Mouse (Mus musculus): ENCODE measurements around the gene Gm20518. TPM values are rescaled to one million over a fixed set of nuclear protein-coding genes. Genes with fewer than 3 reads are reported as not detected.
A peak's percentile ranks its signal among the peaks of the same experiment; 100 is the strongest.

Gene Gm20518
- total RNA-seq, 2 experiments from 2014 or later: 2.2 to 2.6 TPM

DNA sequence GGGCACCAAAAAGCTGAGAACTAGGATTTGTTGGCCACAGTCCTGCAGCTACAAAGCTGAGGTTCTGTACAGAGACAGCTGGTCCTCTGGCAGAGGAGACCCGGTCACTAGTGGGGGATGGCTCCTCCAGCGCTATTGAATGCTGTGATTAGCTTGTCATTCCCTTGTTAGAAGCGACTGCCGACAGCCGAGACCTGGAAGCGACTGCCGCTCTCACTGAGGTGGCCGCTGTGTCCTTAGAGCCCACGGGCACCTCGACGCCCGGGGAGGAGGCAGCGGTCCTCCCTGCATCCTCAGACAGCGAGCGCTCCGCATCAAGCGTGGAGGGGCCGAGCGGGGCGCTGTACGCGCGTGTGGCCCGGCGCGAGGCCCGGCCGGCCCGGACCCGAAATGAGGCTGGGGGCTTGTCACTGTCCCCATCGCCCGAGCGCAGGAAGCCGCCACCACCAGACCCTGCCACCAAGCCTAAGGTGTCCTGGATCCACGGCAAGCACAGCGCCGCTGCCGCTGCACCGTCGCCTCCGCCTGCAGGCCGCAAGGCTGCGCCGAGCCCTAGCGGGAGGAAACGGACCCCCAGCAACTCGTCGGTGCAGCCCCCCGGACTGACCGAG lies 84.8 kb downstream of the Gm20518 start:
- TF ChIP-seq CTCF (conservative IDR thresholded peaks at IDR 0.05): no peak
- peak overlapping the region; percentile 90 for H3K27ac ChIP-seq
- peak overlapping the region; percentile 71 for H3K4me3 ChIP-seq
- DNase-seq (ENCODE audit: low spot score in 2 of 2): no peak

DNA sequence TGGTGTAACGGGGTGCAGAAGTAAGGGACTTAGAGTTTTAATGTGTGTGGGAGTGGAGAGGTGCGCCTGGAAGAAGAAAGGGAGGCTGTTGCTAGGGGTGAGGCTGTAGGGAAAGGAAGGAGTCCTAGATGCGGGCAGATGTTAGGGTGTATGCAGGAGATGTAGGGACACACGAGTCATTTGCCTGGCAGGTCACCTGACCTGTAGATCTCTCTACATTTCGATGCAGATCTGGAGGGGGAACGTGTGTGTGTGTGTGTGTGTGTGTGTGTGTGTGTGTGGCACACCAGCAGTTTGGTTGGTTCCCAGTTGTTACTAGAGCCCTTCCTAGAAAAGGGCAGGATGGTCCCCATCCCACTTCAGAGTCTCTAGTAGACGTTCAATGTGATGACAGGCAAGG lies 86.5 kb downstream of the Gm20518 start:
- no peak for TF ChIP-seq CTCF (conservative IDR thresholded peaks at IDR 0.05)
- no peak for DNase-seq (ENCODE audit: low spot score in 2 of 2)
- H3K4me3 ChIP-seq: no peak overlapping the region; the same call in 1 of the 2 replicates
- no peak overlapping the region for H3K27ac ChIP-seq

DNA sequence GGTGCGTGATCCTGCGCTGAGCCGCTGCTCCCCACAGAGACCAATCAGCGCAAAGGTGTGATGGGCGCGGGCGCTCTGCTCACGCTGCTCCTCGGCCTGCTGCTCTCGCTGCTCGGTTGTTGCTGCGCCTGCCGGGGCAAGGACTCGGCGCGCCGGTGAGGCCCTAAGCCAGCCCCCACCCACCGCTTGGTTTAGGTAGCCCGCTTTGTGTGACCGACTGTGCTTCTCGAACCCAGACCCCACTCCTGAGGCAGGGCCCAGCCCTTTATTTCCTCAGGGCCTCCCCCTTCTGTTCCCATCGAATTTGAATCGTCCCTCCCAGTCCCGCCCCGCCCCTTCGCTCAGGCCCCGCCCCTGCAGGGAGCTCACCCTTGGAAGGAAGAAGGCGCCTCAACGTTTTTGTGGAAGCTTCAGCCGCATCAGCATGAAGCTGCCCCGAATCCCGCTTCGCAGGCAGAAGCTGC lies 87.0 kb downstream of the Gm20518 start:
- no peak for DNase-seq (ENCODE audit: low spot score in 2 of 2)
- Histone ChIP-seq H3K27ac (no peak overlapping the region), H3K4me3 (peak overlapping the region; percentile 44)
- no peak for TF ChIP-seq CTCF (conservative IDR thresholded peaks at IDR 0.05)

DNA sequence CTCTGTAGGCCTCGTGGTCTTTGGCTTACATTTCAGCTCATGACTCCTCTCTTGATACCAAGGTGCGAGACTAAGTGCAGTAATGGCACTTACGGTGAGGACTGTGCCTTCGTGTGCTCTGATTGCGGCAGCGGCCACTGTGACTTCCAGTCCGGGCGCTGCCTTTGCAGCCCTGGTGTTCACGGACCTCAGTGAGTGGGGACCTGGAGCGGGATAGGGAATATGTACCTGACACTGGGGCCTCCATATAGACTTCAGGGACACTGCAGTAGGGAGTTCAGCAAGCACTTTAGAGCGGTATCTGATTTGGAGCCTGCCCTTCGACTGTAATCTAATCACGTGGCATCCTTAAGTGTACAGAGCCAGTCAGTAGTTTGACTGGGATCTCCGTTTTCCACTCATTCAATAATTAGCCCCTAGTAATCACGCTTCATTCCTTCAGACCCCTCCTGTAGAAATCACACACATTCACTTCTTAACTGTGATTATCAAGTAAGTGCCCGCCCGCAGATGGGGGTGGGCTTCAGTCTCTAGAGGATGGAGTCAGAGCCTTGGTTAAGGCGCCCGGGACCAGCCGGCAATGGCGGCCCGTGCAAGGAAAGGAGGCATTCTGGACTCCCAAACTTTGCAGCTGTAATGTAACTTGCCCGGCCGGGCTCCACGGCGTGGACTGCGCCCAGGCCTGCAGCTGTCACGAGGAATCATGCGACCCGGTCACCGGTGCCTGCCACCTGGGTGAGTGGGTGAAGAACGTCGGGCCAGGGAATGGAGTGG lies 87.6 kb downstream of the Gm20518 start:
- Histone ChIP-seq H3K27ac (no peak overlapping the region), H3K4me3 (peak overlapping the region; percentile 51)
- DNase-seq (ENCODE audit: low spot score in 2 of 2): no peak
- TF ChIP-seq CTCF (conservative IDR thresholded peaks at IDR 0.05): no peak

DNA sequence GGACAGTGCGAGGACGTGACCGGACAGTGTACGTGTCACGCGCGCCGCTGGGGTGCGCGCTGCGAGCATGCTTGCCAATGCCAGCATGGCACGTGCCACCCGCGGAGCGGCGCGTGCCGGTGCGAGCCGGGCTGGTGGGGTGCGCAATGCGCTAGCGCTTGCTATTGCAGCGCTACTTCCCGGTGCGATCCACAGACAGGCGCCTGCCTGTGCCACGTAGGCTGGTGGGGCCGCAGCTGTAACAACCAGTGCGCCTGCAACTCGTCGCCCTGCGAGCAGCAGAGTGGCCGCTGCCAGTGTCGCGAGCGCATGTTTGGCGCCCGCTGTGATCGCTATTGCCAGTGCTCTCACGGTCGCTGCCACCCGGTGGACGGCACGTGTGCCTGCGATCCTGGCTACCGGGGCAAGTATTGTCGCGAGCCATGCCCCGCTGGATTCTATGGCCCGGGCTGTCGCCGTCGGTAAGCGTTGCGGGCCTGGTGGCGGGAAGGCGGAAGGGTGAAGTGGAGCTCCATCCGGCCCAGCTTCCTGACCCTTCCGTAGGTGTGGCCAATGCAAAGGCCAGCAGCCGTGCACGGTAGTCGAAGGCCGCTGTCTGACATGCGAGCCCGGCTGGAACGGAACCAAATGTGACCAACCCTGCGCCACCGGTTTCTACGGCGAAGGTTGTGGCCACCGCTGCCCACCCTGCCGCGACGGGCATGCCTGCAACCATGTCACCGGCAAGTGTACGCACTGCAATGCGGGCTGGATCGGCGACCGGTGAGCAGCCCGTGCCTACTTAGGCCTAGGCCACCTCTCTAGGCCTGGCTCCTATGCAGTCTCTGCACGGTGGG lies 88.4 kb downstream of the Gm20518 start:
- no peak for TF ChIP-seq CTCF (conservative IDR thresholded peaks at IDR 0.05)
- no peak overlapping the region for H3K27ac ChIP-seq
- DNase-seq (ENCODE audit: low spot score in 2 of 2): peak in 1 of 2 experiments; percentile 51

DNA sequence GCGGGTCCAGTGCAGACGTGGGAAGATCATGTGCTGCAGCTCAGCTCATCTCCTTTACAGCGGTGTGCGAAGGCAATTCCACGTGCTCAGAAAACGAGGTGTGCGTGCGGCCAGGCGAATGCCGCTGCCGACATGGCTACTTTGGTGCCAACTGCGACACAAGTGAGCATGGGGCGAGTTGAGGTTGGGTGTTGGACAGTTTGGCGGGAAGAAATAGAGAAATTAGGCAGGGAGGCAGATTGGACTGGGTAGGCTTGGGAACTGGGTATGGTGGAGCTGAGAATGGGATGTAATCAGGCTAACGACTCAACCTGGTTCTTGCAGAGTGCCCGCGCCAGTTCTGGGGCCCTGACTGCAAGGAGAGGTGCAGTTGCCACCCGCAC lies 89.0 kb downstream of the Gm20518 start:
- no peak overlapping the region for H3K27ac ChIP-seq
- no peak for DNase-seq (ENCODE audit: low spot score in 2 of 2)
- peak overlapping the region; percentile 51 for H3K4me3 ChIP-seq
- no peak for TF ChIP-seq CTCF (conservative IDR thresholded peaks at IDR 0.05)

More for the DNA sequence above, 88.4 kb downstream of the Gm20518 start:
- peak overlapping the region; percentile 51 for H3K4me3 ChIP-seq

DNA sequence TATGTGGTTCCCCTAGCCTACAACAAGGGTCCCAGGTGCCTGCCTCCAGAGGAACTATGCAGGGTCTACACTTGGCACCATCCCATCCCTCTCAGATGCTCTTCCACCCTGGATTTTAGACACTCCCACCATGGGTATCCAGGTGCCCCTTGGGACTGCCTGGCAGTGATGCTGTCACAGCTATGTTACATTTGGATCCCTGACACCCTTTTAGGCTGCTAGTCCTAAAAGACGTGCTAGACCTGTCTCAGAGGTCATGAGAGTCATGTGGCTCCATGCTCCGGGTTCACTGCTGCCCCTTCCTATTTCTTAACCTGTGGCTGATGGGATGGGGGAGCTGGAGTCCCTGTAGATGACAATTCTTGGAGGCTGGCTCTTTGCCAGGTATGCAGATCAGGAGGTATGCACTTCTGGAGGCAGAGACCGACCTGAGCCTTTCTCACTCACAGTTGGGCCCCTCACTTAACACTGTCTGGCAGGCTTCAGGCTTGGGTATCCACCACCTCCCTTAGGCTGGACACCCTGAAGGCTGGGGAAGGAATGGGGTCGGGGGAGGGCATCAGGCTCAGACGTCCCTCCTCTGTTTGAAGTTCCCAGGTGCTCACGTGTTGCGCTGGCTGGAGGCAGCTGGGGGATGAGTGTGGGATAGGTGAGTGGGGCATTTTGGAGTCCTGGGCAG lies 89.6 kb downstream of the Gm20518 start:
- no peak overlapping the region for H3K27ac ChIP-seq
- H3K4me3 ChIP-seq: no peak overlapping the region
- no peak for TF ChIP-seq CTCF (conservative IDR thresholded peaks at IDR 0.05)
- no peak for DNase-seq (ENCODE audit: low spot score in 2 of 2)

DNA sequence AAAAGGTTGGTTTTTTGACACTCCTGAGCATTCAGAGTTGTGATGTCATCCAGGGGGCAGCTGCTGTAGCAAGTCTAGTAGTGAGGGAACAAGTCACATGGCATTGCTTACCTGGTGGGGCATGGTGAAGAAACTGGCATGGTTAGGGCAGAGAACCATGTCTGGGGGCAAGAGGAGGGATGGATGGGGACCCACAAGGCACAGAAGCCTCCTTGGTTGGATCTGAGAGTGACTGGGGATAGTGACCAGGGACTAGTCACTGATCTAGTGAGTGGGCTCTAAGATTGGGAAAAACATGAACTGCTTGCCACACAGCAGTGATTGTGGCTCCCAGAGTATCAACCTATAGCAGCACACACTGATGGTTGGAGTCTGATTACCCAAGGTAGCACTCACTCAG lies 91.9 kb downstream of the Gm20518 start:
- no peak for TF ChIP-seq CTCF (conservative IDR thresholded peaks at IDR 0.05)
- H3K27ac ChIP-seq: no peak overlapping the region
- DNase-seq (ENCODE audit: low spot score in 2 of 2): no peak
- H3K4me3 ChIP-seq: no peak overlapping the region

DNA sequence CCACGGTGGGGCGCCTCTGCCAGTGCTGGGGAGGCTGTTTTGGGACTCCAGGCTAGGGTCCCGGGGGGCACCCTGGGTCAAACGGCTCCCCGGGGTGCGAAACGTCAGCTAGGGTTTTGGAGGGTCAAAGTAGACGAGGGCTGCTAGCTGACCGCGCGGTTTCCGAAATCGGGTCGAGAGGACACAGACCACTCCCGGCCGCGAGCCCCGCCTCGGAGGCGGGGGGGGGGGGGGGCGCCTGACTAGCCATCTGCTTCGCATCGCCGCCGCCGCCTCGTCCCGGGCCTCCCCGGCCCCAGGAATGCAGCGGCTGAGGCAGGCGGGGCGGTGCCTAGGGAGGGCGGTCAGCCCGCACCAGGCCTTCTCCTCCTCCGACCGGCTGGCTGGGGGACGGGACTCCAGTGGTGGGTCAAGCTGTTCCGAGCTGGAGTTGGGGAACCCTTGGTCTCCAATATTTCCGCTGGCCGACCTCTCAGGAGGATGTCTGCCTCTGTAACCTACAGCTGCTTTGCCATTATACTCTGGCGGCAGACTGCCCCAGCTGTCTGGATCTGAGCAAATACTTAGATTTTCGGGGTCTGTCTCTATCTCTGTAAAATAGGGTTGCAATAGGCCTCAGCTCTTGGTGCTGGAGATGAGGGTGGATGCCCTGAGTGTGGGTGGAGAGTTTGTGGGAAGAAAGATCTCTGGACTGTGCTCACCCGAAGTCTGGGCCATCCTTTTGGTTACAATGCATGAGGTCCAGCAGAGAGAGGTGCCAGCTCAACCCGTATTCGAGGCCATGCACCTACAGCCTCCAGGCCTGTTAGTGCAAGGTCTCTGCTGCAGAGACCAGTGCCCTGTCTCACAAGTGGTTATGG lies 92.9 kb downstream of the Gm20518 start:
- TF ChIP-seq CTCF (conservative IDR thresholded peaks at IDR 0.05): no peak
- no peak overlapping the region for H3K27ac ChIP-seq
- peak overlapping the region; percentile 45; the same call in 1 of the 2 replicates for H3K4me3 ChIP-seq
- no peak for DNase-seq (ENCODE audit: low spot score in 2 of 2)

DNA sequence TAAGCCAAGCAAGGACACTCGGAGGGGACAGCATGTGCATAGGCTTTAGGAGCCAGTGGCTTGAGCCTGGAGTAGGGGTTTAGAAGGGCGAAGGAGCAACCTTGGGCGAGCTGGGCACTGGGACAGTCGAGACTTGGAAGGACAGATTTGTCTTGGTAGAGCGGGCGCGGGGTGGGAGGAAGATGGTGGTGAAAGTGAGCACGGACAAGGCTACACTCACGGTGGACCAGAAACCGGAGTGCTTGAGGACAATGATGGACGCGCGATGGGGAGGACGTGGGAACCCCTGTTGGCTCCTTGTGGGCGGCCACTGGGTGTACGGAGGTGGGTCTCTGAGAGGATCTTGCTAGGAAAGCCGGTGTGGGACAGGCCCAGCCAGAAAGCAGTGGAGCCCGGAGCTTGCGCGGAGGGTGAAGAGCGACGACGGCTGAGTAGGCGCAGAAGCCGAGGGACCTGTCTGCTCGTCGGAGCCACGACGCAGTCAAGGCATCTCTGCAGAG lies 93.6 kb downstream of the Gm20518 start:
- no peak for DNase-seq (ENCODE audit: low spot score in 2 of 2)

DNA sequence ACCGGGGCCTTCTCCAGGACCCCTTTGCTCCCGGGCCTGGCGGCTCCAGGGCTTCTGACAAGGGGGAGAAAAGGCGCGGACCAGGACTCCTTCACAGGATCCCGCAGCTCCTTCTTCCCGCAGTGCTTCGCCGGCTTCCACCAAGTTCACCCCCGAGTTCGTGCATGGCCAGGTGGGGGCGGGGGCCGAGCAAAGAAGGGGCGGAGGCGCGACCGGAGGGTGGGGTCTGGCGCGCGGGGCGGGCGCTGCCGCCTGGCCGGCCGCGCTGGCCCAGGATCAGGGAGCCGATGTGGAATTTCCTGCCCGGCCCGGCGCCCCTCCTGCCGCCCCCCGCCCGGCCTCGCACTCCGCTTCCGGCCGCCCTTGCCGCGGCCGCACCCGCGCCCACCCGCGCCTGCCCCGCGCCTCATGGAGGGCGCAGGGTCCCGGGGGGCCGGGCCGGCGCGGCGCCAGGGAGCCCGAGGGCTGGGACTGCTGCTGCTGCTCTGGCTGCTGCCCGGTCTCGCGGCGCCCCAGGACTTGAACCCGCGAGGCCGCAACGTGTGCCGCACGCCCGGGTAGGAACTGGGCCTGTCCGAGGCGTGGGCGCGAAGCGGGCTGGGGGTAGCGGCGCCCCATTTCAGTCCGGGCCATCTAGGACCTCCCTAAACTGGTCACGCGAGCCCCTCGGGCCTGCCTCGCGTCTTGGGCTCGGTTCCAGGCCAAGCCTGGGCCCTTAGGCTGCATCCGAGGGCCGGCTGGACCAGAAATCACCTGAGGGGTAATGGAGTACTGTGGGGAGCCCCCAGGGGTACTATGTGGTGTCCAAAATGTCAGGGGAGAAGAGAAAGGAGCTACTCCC lies 94.3 kb downstream of the Gm20518 start, which contains the start of gene Scarf2:
TSS of gene Scarf2 (plus strand) at position 312 of the 841 bp plus-strand sequence.
- no peak for TF ChIP-seq CTCF (conservative IDR thresholded peaks at IDR 0.05)
- no peak for DNase-seq (ENCODE audit: low spot score in 2 of 2)
- Histone ChIP-seq H3K4me3 (peak within 1 kb of the TSS; percentile 45), H3K27ac (no peak within 1 kb of the TSS)

More for the DNA sequence above, 93.6 kb downstream of the Gm20518 start:
- TF ChIP-seq CTCF (conservative IDR thresholded peaks at IDR 0.05): no peak
- Histone ChIP-seq H3K27ac (no peak overlapping the region), H3K4me3 (peak overlapping the region; percentile 45)
